Mouse (Mus musculus): ENCODE measurements around the gene Gm5891.
"Not testable (repeated sequence)": the region's sequence is repeated elsewhere in the genome, so short reads cannot be mapped to it uniquely, and the experiment has no call there.

Gm5891 gene

GRCm38 (mm10) chr7:21921191-21921590 is at the start of gene Gm5891:
TSS of gene Gm5891 (minus strand) at chr7:21921291.
- not testable (repeated sequence) for DNase-seq (ENCODE audit: low spot score in 2 of 2)

All from spleen, postnatal 14 days (tissue).